ENCODE assay signal across 9 mouse cellular contexts in genomic region chr11:72066330-72066729, GRCm38 (mm10). TPM values are rescaled to one million over a fixed set of nuclear protein-coding genes. Genes with fewer than 3 reads are reported as not detected.
DNase-seq lines count a peak whose midpoint lies in the region; ATAC-seq and TF ChIP-seq lines count a peak whose summit lies in the region.
"Had no signal": no experiment of that assay in that cellular context is flagged by ENCODE, and none has a peak within 500 bp of the region (broad histone marks: within the 10 kb centered on the region; RNA-seq: fewer than 3 reads in every experiment).

No protein-coding gene starts in this region.

- no peak for DNase-seq in cerebellum, postnatal 4 days (ENCODE audit: low spot score in 2 of 2)
- DNase-seq in midbrain, embryonic 11.5 days (ENCODE audit: low spot score, missing footprints) = peak; percentile 86
- no peak for DNase-seq in midbrain, postnatal 0 days (ENCODE audit: low spot score)
- DNase-seq in left cerebral cortex, adult 9 months (ENCODE audit: low spot score in 2 of 2) = no peak
- no peak for DNase-seq in gastrocnemius, postnatal 14 days

- H3K4me2 ChIP-seq in midbrain, embryonic 11.5 days = no peak overlapping the region
- no peak overlapping the region for H3K4me2 ChIP-seq in midbrain, embryonic 16.5 days (ENCODE audit: low read length)
- no peak overlapping the region for H3K4me2 ChIP-seq in forebrain, embryonic 15.5 days (replicated peaks)
- H3K4me2 ChIP-seq in midbrain, postnatal 0 days (ENCODE audit: low read depth, low read length, poor library complexity, severe bottlenecking) = no peak overlapping the region

- H3K27me3 ChIP-seq in midbrain, embryonic 11.5 days (ENCODE audit: control insufficient read depth, insufficient read depth, low read length) = no peaks in the 10 kb centered on the region
- no peaks in the 10 kb centered on the region for H3K27me3 ChIP-seq in midbrain, embryonic 16.5 days (ENCODE audit: control insufficient read depth, insufficient read depth, low read depth, low read length)
- no peaks in the 10 kb centered on the region for H3K27me3 ChIP-seq in forebrain, embryonic 15.5 days
- no peaks in the 10 kb centered on the region for H3K27me3 ChIP-seq in midbrain, postnatal 0 days (ENCODE audit: insufficient read depth, low read length)

- intact Hi-C loops in gastrocnemius, postnatal 14 days (cut with DNase I; ENCODE audit: low total_unique reads) = no loop called here

- no peak overlapping the region for H3K4me3 ChIP-seq in midbrain, embryonic 11.5 days (ENCODE audit: low read depth, low read length)
- no peak overlapping the region for H3K4me3 ChIP-seq in midbrain, embryonic 16.5 days (ENCODE audit: low read depth, low read length)
- no peak overlapping the region for H3K4me3 ChIP-seq in forebrain, embryonic 15.5 days
- no peak overlapping the region for H3K4me3 ChIP-seq in midbrain, postnatal 0 days (ENCODE audit: low read depth, low read length)

- no peaks in the 10 kb centered on the region for H3K36me3 ChIP-seq in midbrain, embryonic 11.5 days (ENCODE audit: control insufficient read depth, insufficient read depth, low read length)
- peaks cover 6% of the 10 kb centered on the region; the same call in 1 of the 2 replicates for H3K36me3 ChIP-seq in midbrain, embryonic 16.5 days (ENCODE audit: control insufficient read depth, insufficient read depth, low read length)
- no peaks in the 10 kb centered on the region for H3K36me3 ChIP-seq in forebrain, embryonic 15.5 days
- H3K36me3 ChIP-seq in midbrain, postnatal 0 days (ENCODE audit: insufficient read depth, low read length) = peaks cover 10% of the 10 kb centered on the region

- no peak overlapping the region for H3K9ac ChIP-seq in midbrain, embryonic 11.5 days (ENCODE audit: low read length)
- H3K9ac ChIP-seq in midbrain, embryonic 16.5 days (ENCODE audit: low read depth, low read length) = no peak overlapping the region
- no peak overlapping the region for H3K9ac ChIP-seq in forebrain, embryonic 15.5 days (replicated peaks)
- H3K9ac ChIP-seq in midbrain, postnatal 0 days (replicated peaks; ENCODE audit: low read length, poor library complexity, severe bottlenecking) = no peak overlapping the region

- 0 out of 2 replicates have a peak, but pooled peaks have one; percentile 27 for ATAC-seq in cerebellum, adult (ENCODE audit: insufficient number of reproducible peaks, low FRiP score, low TSS enrichment)
- no peak for ATAC-seq in midbrain, embryonic 11.5 days (ENCODE audit: low FRiP score)
- ATAC-seq in midbrain, embryonic 16.5 days = no peak
- ATAC-seq in forebrain, embryonic 15.5 days (replicated peaks) = no peak
- ATAC-seq in midbrain, postnatal 0 days (ENCODE audit: low FRiP score) = no peak

- WGBS in midbrain, embryonic 11.5 days = 39% methylated on average over 6 of the region's 6 CpGs
- 40% methylated on average over 6 of the region's 6 CpGs for WGBS in midbrain, embryonic 16.5 days
- WGBS in forebrain, embryonic 15.5 days = 36% methylated on average over 6 of the region's 6 CpGs
- WGBS in midbrain, postnatal 0 days = 34% methylated on average over 6 of the region's 6 CpGs

- H3K27ac ChIP-seq in midbrain, embryonic 11.5 days (ENCODE audit: low read depth, low read length) = no peak overlapping the region
- H3K27ac ChIP-seq in midbrain, embryonic 16.5 days (ENCODE audit: low read length) = no peak overlapping the region
- H3K27ac ChIP-seq in forebrain, embryonic 15.5 days (replicated peaks) = 0 out of 2 replicates have a peak overlapping the region, but pooled peaks have one; percentile 83
- no peak overlapping the region for H3K27ac ChIP-seq in midbrain, postnatal 0 days (ENCODE audit: low read depth, low read length)

- H3K9me3 ChIP-seq in midbrain, embryonic 11.5 days (ENCODE audit: control insufficient read depth, low read length) = no peaks in the 10 kb centered on the region
- peaks cover 13% of the 10 kb centered on the region for H3K9me3 ChIP-seq in midbrain, embryonic 16.5 days (replicated peaks; ENCODE audit: control insufficient read depth, low read length, poor library complexity, severe bottlenecking)
- H3K9me3 ChIP-seq in forebrain, embryonic 15.5 days = no peaks in the 10 kb centered on the region
- peaks cover 14% of the 10 kb centered on the region for H3K9me3 ChIP-seq in midbrain, postnatal 0 days (ENCODE audit: low read length)

- TF ChIP-seq CTCF in midbrain, postnatal 0 days (IDR thresholded peaks at IDR 0.05) = peak; percentile 60

- H3K4me1 ChIP-seq in midbrain, embryonic 11.5 days (ENCODE audit: control insufficient read depth, insufficient read depth, low read length) = no peaks in the 10 kb centered on the region
- H3K4me1 ChIP-seq in midbrain, embryonic 16.5 days (ENCODE audit: control insufficient read depth, insufficient read depth, low read length) = no peaks in the 10 kb centered on the region
- peaks cover 31% of the 10 kb centered on the region for H3K4me1 ChIP-seq in forebrain, embryonic 15.5 days
- no peaks in the 10 kb centered on the region for H3K4me1 ChIP-seq in midbrain, postnatal 0 days (ENCODE audit: insufficient read depth, low read length)

RNA-seq across cellular contexts. Expression of gene Pimreg, which starts 24.5 kb away (rescaled TPM):
- polyA plus RNA-seq in midbrain, embryonic 11.5 days (2014; fragmentation: Nextera tagmentation; extraction: Ambion mirVana) = 201 and 214 TPM in 2 replicates
- 19.4 and 24.5 TPM in 2 replicates for polyA plus RNA-seq in midbrain, embryonic 16.5 days (2015; fragmentation: Nextera tagmentation; extraction: Ambion mirVana)
- polyA plus RNA-seq in forebrain, embryonic 15.5 days (2015; fragmentation: Nextera tagmentation; extraction: Ambion mirVana) = 80.9 and 88.0 TPM in 2 replicates
- 10.2 and 10.9 TPM in 2 replicates for total RNA-seq in midbrain, postnatal 0 days (2014; rRNA removed)
- polyA plus RNA-seq in midbrain, postnatal 0 days (2015; fragmentation: Nextera tagmentation; extraction: Ambion mirVana) = 11.5 and 13.0 TPM in 2 replicates
- 1 to 10 TPM; 3.9 to 5.6 TPM for total RNA-seq in gastrocnemius, postnatal 14 days (2021)

RNA-seq across cellular contexts. Expression of gene Aipl1, which starts 29.0 kb away (rescaled TPM):
- 0.15 and 0.44 TPM in 2 replicates for polyA plus RNA-seq in midbrain, embryonic 11.5 days (2014; fragmentation: Nextera tagmentation; extraction: Ambion mirVana)
- 0.34 and 0.65 TPM in 2 replicates for polyA plus RNA-seq in midbrain, embryonic 16.5 days (2015; fragmentation: Nextera tagmentation; extraction: Ambion mirVana)
- 0.23 and 0.42 TPM in 2 replicates for polyA plus RNA-seq in forebrain, embryonic 15.5 days (2015; fragmentation: Nextera tagmentation; extraction: Ambion mirVana)
- total RNA-seq in midbrain, postnatal 0 days (2014; rRNA removed) = 0.47 and 0.55 TPM in 2 replicates
- polyA plus RNA-seq in midbrain, postnatal 0 days (2015; fragmentation: Nextera tagmentation; extraction: Ambion mirVana) = 0.50 and 0.51 TPM in 2 replicates
- total RNA-seq in gastrocnemius, postnatal 14 days (2021) = under 1 TPM in 1 of 2 experiments, not detected in 1; 0.13 TPM
- total RNA-seq: heart, adult 18-20 months had no signal
